Mouse (Mus musculus) lung, adult 18-20 months (tissue): ENCODE results near the gene Ccdc171.
A peak's percentile ranks its signal among the peaks of the same experiment; 100 is the strongest.
"Not testable (repeated sequence)": the region's sequence is repeated elsewhere in the genome, so short reads cannot be mapped to it uniquely, and the experiment has no call there.

ENCODE experiments used
- DNase-seq, 2 experiments: peaks; one replicate each; pipeline ENCODE4 v3.0.0; 2022; ENCODE audit warnings: mixed read lengths in 2 of 2

Ccdc171 gene

DNA sequence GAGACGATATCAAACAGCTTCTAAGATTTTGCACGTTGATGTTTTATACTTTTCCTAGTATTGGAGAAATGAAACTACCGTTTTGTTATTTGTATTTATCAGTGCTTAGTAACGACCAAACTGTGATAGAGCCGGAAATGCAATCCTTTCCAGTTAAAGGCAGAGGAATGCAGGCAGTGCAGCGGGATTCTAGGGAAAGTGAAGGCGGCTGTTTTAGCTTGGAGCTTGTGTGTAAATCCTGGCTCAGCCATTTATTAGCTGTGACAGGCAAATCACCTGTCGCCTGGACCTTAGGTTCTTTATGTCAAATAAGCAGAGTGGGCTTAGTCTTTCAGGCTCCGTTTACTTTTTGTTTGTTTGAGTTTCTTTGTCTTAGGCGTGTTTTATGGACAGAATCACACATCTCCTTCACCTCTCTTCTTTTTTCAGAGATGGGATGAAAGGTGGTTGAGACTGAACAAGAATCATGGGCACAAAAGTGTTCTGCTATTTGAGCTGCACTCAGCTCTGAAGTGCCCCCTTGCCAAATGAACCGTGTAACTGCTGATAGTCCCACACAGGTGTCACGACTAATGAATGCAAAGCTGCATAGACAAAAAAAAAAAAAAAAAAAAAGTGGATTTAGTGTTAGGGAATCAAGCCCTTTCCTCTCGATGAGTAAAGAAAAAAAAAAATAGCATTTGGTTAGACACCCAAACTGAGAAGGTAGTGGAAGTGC is 1.1 kb downstream of the Ccdc171 start:
- peak in 1 of 2 experiments; percentile 20 for DNase-seq

DNA sequence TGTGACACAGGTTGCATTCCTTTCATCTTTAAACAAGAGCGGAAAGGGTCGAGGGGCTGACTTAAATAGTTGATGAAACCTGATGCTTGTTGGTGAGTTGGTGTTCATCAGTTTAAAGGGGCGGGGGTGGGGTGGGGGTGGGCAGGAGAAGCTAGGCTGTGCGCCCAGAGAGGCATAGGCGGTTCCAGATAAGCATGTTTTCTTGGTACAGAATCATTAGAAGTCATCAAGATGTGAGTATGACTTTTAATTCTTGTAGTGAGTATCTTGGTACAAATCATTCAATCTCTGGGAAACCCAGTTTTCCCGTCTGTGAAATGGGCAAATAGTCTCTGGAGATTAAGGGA is 1.6 kb downstream of the Ccdc171 start:
- DNase-seq: no peak

DNA sequence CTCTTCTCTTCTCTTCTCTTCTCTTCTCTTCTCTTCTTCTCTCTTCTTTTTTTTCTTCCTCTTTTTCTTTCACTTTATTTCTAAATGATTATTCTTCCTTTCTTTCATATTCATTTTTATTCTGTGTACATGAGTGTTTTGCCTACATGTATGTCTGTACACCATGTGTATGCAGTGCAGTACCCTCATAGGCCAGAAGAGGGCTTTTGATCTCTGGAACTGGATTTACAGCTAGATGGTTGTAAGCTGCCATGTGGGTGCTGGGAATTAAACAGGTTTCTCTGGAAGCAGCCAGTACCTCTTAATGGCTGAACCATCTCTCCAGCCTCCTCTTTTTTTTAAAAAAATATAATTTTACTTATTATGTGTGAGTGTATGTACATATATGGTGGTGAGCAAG is 2.6 kb downstream of the Ccdc171 start:
- peak; percentile 17 to 34 for DNase-seq

DNA sequence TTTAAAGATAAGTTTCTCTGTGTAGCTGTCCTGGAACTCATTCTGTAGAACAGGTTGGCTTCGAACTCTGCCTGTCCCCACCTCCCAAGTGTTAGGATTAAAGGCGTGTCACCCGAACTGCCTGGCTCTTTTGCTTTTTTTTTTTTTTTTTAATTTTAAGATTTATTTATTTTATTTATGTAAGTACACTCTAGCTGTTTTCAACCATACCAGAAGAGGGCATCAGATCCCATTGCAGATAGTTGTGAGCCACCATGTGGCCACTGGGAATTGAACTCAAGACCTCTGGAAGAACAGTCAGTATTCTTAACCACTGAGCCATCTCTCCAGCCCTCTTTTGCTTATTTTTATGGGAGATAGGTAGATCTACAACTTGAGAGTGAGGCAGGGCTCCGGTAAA is 4.7 kb downstream of the Ccdc171 start:
- not testable (repeated sequence) for DNase-seq

GRCm38 (mm10) chr4:83533168-83533911 is 8.0 kb downstream of the Ccdc171 start:
- DNase-seq: no peak

- DNase-seq: no peak
Observed at GRCm38 (mm10) chr4:83534024-83534423, 8.7 kb downstream of the Ccdc171 start.

DNA sequence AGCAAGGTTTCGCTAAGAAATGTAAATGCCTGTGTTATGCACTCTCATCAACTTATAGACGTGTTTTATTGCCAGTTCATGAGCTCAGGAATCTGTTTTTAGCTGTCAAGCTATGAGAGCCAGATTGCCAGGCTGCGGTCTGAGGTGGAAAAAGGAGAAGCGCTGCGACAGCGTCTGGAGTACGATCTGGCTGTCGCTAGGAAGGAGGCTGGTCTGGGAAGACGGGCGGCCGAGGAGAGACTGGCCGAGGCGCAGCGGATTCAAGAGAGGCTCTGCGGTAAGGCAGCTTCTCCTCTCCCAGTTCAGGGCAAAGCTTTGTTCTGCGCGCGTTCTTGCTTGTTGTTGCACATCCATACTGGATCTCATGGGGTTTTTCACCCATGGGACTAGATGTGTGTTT is 24.2 kb downstream of the Ccdc171 start:
- no peak for DNase-seq

- no peak for DNase-seq
Observed at GRCm38 (mm10) chr4:83567190-83568113, 42.1 kb downstream of the Ccdc171 start.

- DNase-seq: peak; percentile 68 to 74
Observed at GRCm38 (mm10) chr4:83568145-83568544, 42.8 kb downstream of the Ccdc171 start.

DNA sequence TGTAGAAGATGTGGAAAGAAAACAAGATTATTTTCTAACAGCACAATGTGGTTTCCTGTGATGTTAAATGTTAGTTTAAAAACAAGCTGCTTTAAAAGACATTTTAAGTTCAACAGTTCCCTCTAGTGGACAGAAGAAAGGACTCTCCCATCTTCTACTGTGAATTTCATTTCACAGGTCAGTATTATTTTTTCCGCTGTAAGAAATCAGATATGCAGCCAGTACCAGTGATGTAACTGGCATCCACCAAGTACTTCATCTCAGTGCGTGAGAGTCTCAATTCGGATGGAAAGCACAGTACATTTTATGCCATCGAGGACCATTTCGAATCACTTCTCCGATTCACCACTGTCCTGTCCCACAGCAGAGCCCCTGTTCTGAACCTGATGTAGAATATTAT is 45.2 kb downstream of the Ccdc171 start:
- DNase-seq: no peak

DNA sequence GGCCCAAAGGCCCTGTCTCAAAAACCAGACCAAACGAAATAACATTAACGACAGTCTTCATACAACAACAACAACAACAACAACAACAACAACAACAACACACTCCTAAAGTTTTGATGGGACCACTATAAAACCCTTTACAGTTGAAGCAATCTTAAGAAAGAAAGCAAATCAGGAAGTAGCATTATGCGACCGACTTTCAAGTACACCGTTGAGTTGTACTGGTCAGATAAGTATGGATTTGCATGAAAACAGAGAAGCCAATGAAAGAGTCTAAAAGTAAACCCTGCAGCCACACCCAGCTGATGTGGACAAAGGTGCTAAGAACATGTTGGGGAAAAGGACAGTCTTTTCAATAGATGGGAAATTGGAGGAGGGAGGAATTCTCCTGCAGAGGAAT is 45.7 kb downstream of the Ccdc171 start:
- DNase-seq: no peak

DNA sequence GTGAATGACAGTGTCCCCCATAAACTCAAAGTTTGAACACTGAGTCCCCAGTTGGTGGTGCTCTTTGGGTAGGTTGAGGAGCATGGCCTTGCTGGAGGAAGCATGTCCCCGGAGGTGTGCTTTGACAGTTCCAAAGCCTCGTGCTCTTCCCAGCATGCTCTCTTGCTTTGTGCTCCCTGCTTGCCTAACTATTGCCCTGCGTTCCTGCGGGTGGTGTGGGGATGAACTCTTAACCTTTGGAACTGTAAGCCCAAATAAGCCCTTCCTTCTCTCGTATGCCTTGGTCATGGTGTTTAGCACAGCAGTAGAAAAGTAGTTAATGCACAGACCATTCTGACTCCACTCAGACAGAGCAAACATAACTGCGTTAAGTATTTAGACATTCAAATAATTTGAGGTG is 47.2 kb downstream of the Ccdc171 start:
- DNase-seq: no peak

GRCm38 (mm10) chr4:83576315-83576714 is 51.0 kb downstream of the Ccdc171 start:
- DNase-seq: no peak

DNA sequence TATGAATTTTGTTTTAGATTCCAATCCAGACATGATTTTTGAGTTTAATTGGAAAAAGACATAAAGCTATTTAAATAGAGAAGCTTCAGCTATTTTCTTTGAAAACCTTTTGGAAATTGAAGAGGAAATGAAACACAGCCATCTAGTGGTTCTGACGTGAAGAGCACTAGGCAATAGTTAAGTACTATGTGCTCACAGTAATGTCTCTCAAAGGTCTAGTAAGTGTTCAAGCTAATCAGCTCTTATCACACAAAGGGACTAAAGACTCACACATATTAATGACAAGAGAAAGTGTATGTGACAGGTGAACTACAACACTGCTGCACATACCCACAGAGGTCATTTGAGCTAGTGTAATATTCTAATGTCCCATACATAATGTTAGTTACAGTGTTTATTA is 54.8 kb downstream of the Ccdc171 start:
- DNase-seq: no peak

- no peak for DNase-seq
Observed at GRCm38 (mm10) chr4:83587563-83587962, 62.2 kb downstream of the Ccdc171 start.

DNA sequence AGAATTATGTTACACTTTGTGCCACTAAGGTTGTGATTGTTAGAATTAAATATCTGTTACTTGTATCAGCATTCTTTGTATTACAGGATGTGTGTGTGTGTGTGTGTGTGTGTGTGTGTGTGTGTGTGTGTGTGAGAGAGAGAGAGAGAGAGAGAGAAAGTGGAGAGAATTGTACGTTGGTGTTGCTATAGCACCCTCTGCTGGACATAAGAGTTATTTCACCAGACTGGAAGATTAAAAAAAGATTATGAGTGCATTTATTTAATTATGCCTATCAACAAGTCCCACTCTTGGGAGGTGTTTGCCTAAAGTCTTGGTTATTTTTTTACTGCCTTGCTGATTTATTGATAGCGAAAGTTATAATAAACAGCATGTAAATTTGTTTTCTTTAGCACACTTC is 71.1 kb downstream of the Ccdc171 start:
- no peak for DNase-seq

DNA sequence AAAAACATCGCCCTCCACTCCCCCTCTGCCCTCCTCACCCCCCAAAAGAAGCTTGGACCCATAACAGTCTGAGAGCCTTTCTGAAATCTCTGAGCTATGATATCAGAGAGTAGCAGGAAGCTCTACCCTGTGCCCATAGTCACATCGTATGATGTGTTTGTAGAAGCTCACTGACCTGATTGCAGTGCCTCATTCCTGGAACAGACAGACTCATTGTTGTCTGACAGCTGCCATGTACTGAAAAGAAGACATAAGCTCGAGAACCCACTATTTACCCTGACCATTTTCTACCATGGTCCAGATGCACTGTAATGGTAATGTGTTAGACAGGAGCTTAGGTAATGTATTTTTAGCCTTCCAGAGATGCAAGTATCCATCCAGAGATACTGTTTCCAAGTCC is 85.8 kb downstream of the Ccdc171 start:
- no peak for DNase-seq

- DNase-seq: peak; percentile 13 to 39
Observed at GRCm38 (mm10) chr4:83623021-83623711, 97.8 kb downstream of the Ccdc171 start.

GRCm38 (mm10) chr4:83623732-83624131 is 98.4 kb downstream of the Ccdc171 start:
- DNase-seq: no peak

GRCm38 (mm10) chr4:83651453-83651852 is 126.1 kb downstream of the Ccdc171 start:
- no peak for DNase-seq

DNA sequence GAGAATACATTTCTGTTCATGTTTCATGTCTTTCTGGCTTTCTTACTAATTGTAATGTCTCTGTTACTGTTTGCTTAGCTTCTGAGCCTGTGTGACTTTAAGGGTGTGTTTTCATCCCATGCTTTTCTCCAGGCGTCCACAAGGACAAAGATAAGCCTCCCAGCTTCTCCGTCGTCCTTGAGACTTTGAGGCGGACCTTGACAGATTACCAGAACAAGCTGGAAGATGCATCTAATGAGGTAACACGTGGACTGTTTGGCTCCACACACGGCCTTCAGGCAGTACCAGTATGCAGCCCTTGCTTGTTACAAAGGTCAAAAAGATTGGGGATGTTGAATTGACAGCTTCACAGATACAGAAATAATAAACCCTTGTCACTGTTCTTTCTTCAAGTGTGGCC is 130.1 kb downstream of the Ccdc171 start:
- DNase-seq: no peak

- peak in 1 of 2 experiments; percentile 3 for DNase-seq
Observed at GRCm38 (mm10) chr4:83656571-83656970, 131.2 kb downstream of the Ccdc171 start.

- no peak for DNase-seq
Observed at GRCm38 (mm10) chr4:83657021-83657420, 131.7 kb downstream of the Ccdc171 start.
